Mouse (Mus musculus) granulocyte monocyte progenitor cell, adult 5-6 weeks (primary cell): ENCODE results near the gene Anapc2. TPM values are rescaled to one million over a fixed set of nuclear protein-coding genes. Genes with fewer than 3 reads are reported as not detected.

ENCODE experiments used
- ATAC-seq: replicated peaks from 2 replicates; pipeline ENCODE4 v1.8.0; 2016; ENCODE audit warnings: mild to moderate bottlenecking, moderate TSS enrichment, inconsistent platforms; ENCODE audit not compliant: poor library complexity, severe bottlenecking
- total RNA-seq, 2 experiments: library from RNA; stranded (forward) in 1 of 2; stranded (reverse) in 1 of 2; fragments of 200-712, 200-1000 nt in 1 of 2; fragments of >200 nt in 1 of 2; fragmentation: Nextera tagmentation in 1 of 2; gene quantifications; 2 replicates each; pipeline ENCODE4 v1.2.3; 2014 to 2017

The Anapc2 gene
- total RNA-seq (2014; fragmentation: Nextera tagmentation) = 34.7 and 46.0 TPM in 2 replicates
- total RNA-seq (2017) = 17.8 and 35.7 TPM in 2 replicates

- ATAC-seq = peak; percentile 95
Observed at GRCm38 (mm10) chr2:25271827-25272511, at the start of gene Anapc2, which contains the start of gene Ssna1. Anapc2 (plus strand) TSS chr2:25272478. Ssna1 (minus strand) TSS chr2:25272438.

GRCm38 (mm10) chr2:25223681-25224491, 48.4 kb upstream of the Anapc2 start:
- peak; percentile 56 for ATAC-seq

- ATAC-seq = peak; percentile 62; the same call in 1 of the 2 replicates
Observed at GRCm38 (mm10) chr2:25224492-25224765, 47.8 kb upstream of the Anapc2 start, which contains the start of gene Tubb4b. Tubb4b (minus strand) TSS chr2:25224702.

GRCm38 (mm10) chr2:25224766-25225752, 47.2 kb upstream of the Anapc2 start:
- ATAC-seq = peak; percentile 66

- no peak for ATAC-seq
Observed at GRCm38 (mm10) chr2:25225811-25226379, 46.4 kb upstream of the Anapc2 start.

- ATAC-seq = no peak
Observed at GRCm38 (mm10) chr2:25226864-25227263, 45.4 kb upstream of the Anapc2 start.

GRCm38 (mm10) chr2:25227406-25227805, 44.9 kb upstream of the Anapc2 start:
- no peak for ATAC-seq

GRCm38 (mm10) chr2:25228431-25228889, 43.8 kb upstream of the Anapc2 start:
- peak; percentile 39 for ATAC-seq

GRCm38 (mm10) chr2:25228995-25229530, 43.2 kb upstream of the Anapc2 start:
- no peak for ATAC-seq

GRCm38 (mm10) chr2:25229582-25229981, 42.7 kb upstream of the Anapc2 start:
- ATAC-seq = no peak

- ATAC-seq = no peak
Observed at GRCm38 (mm10) chr2:25230581-25230980, 41.7 kb upstream of the Anapc2 start.

- ATAC-seq = no peak
Observed at GRCm38 (mm10) chr2:25231038-25231437, 41.2 kb upstream of the Anapc2 start.

GRCm38 (mm10) chr2:25233421-25233820, 38.9 kb upstream of the Anapc2 start:
- peak; percentile 60 for ATAC-seq

GRCm38 (mm10) chr2:25234050-25234449, 38.2 kb upstream of the Anapc2 start, which contains the start of gene Slc34a3:
Slc34a3 (minus strand) TSS chr2:25234364.
- ATAC-seq = no peak

GRCm38 (mm10) chr2:25234551-25235220, 37.6 kb upstream of the Anapc2 start:
- no peak for ATAC-seq

- no peak for ATAC-seq
Observed at GRCm38 (mm10) chr2:25236614-25237013, 35.7 kb upstream of the Anapc2 start, which contains the start of gene Rnf224. Rnf224 (minus strand) TSS chr2:25236787.

GRCm38 (mm10) chr2:25237522-25237921, 34.8 kb upstream of the Anapc2 start:
- no peak for ATAC-seq

- no peak for ATAC-seq
Observed at GRCm38 (mm10) chr2:25238106-25238505, 34.2 kb upstream of the Anapc2 start.

- ATAC-seq = no peak
Observed at GRCm38 (mm10) chr2:25239766-25240165, 32.5 kb upstream of the Anapc2 start.
